Mouse (Mus musculus): ENCODE data around the gene AL731706.2.

GRCm38 (mm10) chr2:136891951-136892371 lies 6.5 kb upstream of the AL731706.2 start:
- no peak for TF ChIP-seq CTCF (conservative IDR thresholded peaks at IDR 0.05; ENCODE audit: low read length)
- TF ChIP-seq POU5F1 (IDR thresholded peaks at IDR 0.05; ENCODE audit: borderline replicate concordance, low read length), result no peak
- no peak for TF ChIP-seq NANOG (IDR thresholded peaks at IDR 0.05; ENCODE audit: borderline replicate concordance, low read length)
